Mouse (Mus musculus): ENCODE data around the gene Clcn6. TPM values are rescaled to one million over a fixed set of nuclear protein-coding genes. Genes with fewer than 3 reads are reported as not detected.

The Clcn6 gene
- polyA plus RNA-seq (2012; rRNA removed) = 44.6 and 45.0 TPM in 2 replicates

DNA sequence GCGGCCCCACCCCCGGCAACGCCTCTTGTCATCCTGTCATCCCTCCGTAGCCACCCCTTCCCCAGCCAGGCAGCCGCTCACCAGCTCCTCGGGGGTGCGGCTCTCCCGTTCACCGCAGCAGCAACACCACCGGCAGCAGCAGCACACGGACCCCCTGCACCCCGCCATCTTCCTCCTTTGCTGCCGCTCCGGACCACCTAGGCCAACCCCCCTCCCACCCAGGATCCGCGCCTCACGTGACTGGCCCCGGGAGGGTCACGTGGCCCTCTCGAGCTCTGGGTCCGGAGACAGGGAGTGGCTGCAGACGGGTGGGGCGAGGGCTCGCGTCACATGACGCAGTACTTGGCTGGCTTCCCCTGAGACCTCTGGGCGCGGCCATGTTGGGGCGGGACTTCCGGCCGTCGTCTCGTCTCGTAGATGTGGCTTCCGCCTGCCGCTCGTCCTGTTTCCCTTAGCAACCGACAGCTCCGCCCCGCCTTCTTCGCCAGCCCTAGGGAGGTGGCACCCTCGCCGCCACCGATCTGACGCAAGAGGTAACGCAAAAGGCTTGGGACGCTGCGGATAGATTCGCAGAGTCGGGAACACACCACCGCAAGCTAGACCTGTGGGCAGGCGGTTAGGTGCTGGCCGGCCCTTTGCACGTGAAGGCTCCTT, at the start of gene Clcn6, which contains the start of gene Mthfr:
Clcn6 (minus strand) TSS at position 222 of the 654 bp plus-strand sequence.
Mthfr (plus strand) TSS at position 478 of the 654 bp plus-strand sequence.
- TF ChIP-seq CTCF (IDR thresholded peaks at IDR 0.05; ENCODE audit: extremely low read depth, insufficient read depth, low read length) (no peak), POLR2A (IDR thresholded peaks at IDR 0.05; ENCODE audit: extremely low read depth, insufficient read depth, low read length) (peak; percentile 98)
- Histone ChIP-seq H3K4me3 (ENCODE audit: insufficient read depth, low read length) (peak within 1 kb of the TSS; percentile 67), H3K4me1 (ENCODE audit: control insufficient read depth, insufficient read depth, low read length) (peaks cover 11% of the 10 kb centered on the region), H3K27ac (ENCODE audit: insufficient read depth, low read length) (peak within 1 kb of the TSS; percentile 69)

DNA sequence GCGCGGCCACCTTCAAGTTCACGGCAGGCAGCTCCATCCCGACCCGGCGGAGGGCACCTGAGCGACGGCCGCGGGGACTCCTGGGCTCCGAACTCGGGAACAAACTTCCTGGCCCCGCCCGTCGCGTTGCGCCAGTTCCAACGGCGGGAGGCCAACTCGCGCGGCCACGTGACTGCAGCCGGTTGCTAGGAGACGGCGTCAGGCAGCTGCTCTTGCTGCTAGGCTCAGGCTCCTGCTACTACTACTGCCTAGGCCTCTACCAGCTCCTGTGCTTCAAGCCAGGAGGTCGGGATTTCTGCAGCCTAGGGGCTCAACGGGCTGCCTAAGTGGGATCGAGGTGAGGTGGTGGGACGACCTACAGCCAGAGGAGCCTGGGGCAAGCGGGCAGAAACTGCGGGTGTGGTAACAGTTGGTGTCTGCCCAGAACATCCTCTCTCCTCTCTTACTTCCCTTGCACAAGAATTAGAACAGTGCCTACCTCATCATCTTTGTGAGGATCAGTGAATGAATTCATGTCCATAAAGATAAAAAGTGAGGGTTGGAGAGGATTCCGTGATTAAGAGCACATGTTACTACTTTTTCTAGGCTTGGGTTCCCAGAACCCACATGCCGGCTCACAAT, 49.4 kb upstream of the Clcn6 start, which contains the start of gene Agtrap:
Agtrap (minus strand) TSS at position 125 of the 621 bp plus-strand sequence.
- TF ChIP-seq CTCF (IDR thresholded peaks at IDR 0.05; ENCODE audit: extremely low read depth, insufficient read depth, low read length) = no peak
- peak; percentile 30; the same call in 1 of the 2 replicates for TF ChIP-seq POLR2A (IDR thresholded peaks at IDR 0.05; ENCODE audit: extremely low read depth, insufficient read depth, low read length)

DNA sequence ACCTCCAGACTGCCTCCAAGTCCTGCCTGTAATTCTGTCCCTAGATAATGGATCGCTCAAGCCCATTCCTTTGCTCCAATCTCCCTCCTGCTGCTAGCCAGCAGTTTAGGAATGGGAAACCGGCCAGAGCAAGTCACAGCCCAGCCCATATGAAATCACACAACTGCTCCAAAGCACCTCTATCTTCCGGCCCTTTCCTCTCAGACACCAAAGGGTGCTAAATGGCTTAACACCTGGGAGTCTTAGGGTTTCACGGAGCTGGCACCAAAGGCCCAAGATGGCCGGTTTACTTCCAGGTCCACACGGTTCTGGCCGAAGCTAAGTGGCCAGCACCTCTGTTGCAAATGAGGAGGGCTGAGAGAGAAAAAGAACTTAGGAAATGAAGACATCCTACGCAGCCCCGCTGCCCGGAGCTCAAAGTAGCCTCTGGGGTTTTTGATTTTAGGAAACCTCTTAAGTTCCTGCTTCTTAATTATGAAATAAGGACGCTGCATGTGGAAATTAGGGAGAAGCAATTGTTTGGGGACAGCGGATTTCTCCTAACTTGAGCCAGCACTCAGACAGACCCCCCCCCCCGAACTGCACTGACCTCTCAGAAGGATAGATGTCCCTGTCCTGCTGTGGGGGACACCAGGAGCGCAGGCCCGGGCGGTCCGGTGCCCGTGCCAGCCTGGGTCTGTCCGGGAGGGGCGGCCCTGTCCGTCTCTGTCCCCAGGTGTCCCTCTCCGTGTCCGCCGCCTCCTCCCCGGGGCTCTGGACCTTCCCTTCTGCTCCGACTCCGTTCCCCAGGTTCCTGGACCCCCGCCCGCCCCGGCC, 48.7 kb upstream of the Clcn6 start:
- Histone ChIP-seq H3K27ac (ENCODE audit: insufficient read depth, low read length) (no peak overlapping the region), H3K4me3 (ENCODE audit: insufficient read depth, low read length) (peak overlapping the region; percentile 7), H3K4me1 (ENCODE audit: control insufficient read depth, insufficient read depth, low read length) (no peaks in the 10 kb centered on the region)
- TF ChIP-seq CTCF (IDR thresholded peaks at IDR 0.05; ENCODE audit: extremely low read depth, insufficient read depth, low read length) (no peak), POLR2A (IDR thresholded peaks at IDR 0.05; ENCODE audit: extremely low read depth, insufficient read depth, low read length) (no peak)

More for the DNA sequence above, 49.4 kb upstream of the Clcn6 start, which contains the start of gene Agtrap:
- no peak within 1 kb of the TSS for H3K27ac ChIP-seq (ENCODE audit: insufficient read depth, low read length)
- H3K4me1 ChIP-seq (ENCODE audit: control insufficient read depth, insufficient read depth, low read length) = no peaks in the 10 kb centered on the region
- H3K4me3 ChIP-seq (ENCODE audit: insufficient read depth, low read length) = peak within 1 kb of the TSS; percentile 7

DNA sequence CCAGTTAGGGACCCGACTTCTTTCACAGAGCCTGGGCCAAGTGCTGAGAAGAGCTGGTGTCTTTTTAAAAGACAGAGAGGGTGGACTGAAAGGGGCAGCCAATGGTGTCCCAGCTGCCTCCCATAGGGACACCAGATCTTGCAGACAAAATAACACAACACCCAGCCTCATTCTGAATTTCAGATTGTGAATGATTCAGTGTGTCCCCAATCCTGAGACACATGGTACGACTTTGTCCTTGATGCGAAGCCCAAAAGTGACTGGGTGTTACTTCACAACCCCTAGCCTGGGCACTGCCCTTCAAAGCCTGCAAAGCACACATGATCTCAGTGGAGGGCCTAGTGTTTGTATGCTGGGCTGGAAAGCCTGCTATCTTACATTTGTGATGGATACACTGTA, 47.3 kb upstream of the Clcn6 start:
- no peak overlapping the region for H3K4me3 ChIP-seq (ENCODE audit: insufficient read depth, low read length)
- H3K27ac ChIP-seq (ENCODE audit: insufficient read depth, low read length) = no peak overlapping the region
- H3K4me1 ChIP-seq (ENCODE audit: control insufficient read depth, insufficient read depth, low read length) = no peaks in the 10 kb centered on the region
- no peak for TF ChIP-seq CTCF (IDR thresholded peaks at IDR 0.05; ENCODE audit: extremely low read depth, insufficient read depth, low read length)
- TF ChIP-seq POLR2A (IDR thresholded peaks at IDR 0.05; ENCODE audit: extremely low read depth, insufficient read depth, low read length) = no peak

DNA sequence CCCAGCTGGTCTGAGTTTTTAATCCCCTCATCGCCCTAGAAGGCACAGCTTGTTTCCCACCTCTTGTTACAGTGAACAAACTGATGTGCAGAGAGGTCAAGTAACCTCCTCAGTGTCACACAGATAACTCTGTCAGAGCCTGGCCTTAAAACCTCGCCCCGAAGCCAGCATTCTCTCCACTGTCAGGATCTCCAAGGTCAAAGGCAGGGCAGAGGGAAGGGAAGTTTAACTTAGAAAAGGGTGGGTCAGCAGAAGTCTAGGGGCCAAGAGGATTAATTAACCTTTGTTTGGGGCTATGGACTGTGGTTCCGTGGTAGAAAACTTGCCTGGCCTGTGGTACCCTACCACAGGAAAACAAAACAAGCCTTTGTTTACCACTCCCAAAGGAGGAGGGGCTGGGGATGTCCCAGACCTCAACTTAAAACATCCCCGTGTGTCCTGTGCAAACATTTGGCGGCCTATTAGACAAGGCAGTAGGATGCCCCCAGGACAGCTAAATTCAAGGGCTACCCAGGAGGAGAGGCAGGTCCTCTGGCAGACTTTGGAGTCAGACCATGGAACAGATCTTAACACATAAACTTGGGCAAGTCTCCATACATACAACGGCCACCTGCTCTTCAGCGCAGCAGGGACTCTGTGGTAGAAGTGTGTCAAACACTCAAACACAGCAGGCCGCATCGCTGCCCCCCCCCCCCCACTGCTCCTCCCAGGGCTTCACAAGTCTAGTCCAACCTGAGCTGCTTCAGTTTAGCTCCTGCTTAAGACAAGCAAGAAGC, 46.7 kb upstream of the Clcn6 start:
- TF ChIP-seq POLR2A (IDR thresholded peaks at IDR 0.05; ENCODE audit: extremely low read depth, insufficient read depth, low read length) (no peak), CTCF (IDR thresholded peaks at IDR 0.05; ENCODE audit: extremely low read depth, insufficient read depth, low read length) (no peak)
- no peak overlapping the region for H3K27ac ChIP-seq (ENCODE audit: insufficient read depth, low read length)
- no peaks in the 10 kb centered on the region for H3K4me1 ChIP-seq (ENCODE audit: control insufficient read depth, insufficient read depth, low read length)
- no peak overlapping the region for H3K4me3 ChIP-seq (ENCODE audit: insufficient read depth, low read length)

DNA sequence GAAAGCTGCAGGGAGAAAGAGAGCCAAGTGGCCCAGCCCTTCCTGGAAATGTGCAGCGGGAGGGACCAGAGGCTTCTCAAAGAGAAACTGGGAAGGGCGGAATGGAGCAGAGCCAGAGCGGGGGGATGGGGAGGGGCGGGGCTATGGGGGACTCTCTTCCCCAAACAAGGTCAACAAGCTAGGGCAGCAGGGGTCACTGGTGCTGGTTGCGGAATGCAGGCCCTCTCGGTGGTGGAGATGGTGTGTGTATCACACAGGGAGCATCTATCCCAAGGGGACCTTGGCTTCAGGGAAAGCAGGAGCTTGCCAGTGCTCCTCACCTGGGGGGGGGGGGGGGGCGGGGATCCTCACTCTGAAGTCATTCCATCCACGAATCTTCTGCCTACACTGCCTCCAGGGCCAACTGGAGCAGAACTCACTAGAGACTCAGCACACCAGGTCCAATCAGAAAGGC, 45.7 kb upstream of the Clcn6 start:
- TF ChIP-seq CTCF (IDR thresholded peaks at IDR 0.05; ENCODE audit: extremely low read depth, insufficient read depth, low read length) (no peak), POLR2A (IDR thresholded peaks at IDR 0.05; ENCODE audit: extremely low read depth, insufficient read depth, low read length) (no peak)
- no peak overlapping the region for H3K4me3 ChIP-seq (ENCODE audit: insufficient read depth, low read length)
- H3K4me1 ChIP-seq (ENCODE audit: control insufficient read depth, insufficient read depth, low read length) = no peaks in the 10 kb centered on the region
- no peak overlapping the region for H3K27ac ChIP-seq (ENCODE audit: insufficient read depth, low read length)

DNA sequence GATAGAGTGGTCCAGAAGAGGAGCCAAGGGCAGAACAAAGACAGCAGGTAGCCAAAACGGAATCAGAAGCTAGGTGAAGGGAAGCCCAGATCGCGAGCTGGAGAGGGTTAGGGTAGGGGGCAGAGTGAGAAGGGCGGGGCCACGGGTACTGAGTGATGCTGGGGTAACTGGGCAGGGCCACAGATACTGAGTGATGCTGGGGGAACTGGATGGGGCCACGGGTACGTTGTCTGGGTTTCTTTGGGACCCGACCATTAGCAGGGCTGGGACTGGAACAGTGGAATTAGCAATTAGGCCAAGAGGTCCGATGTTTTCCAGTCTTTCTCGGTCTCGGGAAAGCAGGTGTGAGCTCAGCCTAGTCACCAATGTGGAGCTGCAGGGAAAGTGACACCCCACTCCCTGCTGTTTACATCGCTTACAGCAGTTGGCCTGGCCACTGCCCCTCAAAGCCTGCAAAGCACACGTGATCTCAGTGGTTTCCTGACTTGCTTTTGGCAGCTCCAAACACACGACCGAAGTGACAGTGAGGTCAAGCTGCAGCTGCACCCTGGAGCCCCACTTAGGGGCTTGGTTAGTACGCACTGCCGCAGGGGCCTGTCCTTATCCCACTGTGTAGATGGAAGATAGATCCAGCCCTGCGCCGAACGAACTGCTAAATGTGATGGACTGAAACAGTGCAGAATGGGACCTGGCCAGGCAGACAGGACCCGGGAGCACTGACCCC, 44.7 kb upstream of the Clcn6 start:
- Histone ChIP-seq H3K27ac (ENCODE audit: insufficient read depth, low read length) (no peak overlapping the region), H3K4me3 (ENCODE audit: insufficient read depth, low read length) (no peak overlapping the region), H3K4me1 (ENCODE audit: control insufficient read depth, insufficient read depth, low read length) (no peaks in the 10 kb centered on the region)
- TF ChIP-seq CTCF (IDR thresholded peaks at IDR 0.05; ENCODE audit: extremely low read depth, insufficient read depth, low read length) (no peak), POLR2A (IDR thresholded peaks at IDR 0.05; ENCODE audit: extremely low read depth, insufficient read depth, low read length) (no peak)

DNA sequence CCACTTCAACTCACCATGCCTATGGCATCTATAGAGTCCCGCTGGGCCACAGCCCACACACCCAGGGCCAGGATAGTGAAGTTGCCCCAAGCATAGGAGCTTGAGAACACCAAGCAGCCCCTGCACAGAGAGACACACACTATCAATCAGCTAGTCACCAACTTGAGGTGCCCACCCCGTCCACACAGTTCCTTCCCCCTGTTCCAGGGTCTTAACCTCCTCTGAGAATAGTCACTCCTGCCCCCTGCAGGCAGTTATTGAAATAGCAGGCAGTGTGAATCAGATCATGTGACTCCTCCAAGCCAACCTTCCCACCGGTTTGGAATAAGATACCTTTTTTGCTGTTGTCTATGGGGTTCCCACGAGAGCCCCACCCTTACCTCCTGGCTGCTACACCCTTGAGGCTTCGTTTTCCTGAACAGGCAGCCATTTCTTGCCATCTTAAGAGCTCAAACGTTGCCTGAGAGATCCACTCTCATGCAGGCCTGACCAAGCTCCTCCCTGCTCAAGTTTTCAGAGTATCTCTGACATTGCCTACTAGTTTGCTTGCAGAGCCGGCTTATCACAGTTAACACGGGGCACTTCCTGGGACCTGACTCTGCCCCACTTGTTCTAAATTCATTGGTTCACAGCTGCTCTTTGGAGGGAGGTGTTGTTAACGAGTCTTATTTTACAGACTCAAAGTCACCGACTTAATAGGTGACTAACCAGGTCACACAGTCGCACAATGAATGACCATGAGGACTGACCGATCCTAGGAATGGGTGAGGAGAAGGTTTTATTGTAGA, 43.8 kb upstream of the Clcn6 start:
- Histone ChIP-seq H3K27ac (ENCODE audit: insufficient read depth, low read length) (no peak overlapping the region), H3K4me3 (ENCODE audit: insufficient read depth, low read length) (no peak overlapping the region), H3K4me1 (ENCODE audit: control insufficient read depth, insufficient read depth, low read length) (no peaks in the 10 kb centered on the region)
- TF ChIP-seq CTCF (IDR thresholded peaks at IDR 0.05; ENCODE audit: extremely low read depth, insufficient read depth, low read length) (peak; percentile 62), POLR2A (IDR thresholded peaks at IDR 0.05; ENCODE audit: extremely low read depth, insufficient read depth, low read length) (no peak)

Measured in cortical plate, adult 2 months (tissue).